Mouse (Mus musculus) effector memory CD4-positive, alpha-beta T cell, adult 5 months (primary cell): ENCODE data around the gene Wsb1. TPM values are rescaled to one million over a fixed set of nuclear protein-coding genes. Genes with fewer than 3 reads are reported as not detected.

Experiments used
- polyA plus RNA-seq: library from polyadenylated mRNA; unstranded; fragments of 100-300 nt; shearing (Covaris generic); gene quantifications from one replicate; pipeline ENCODE4 v1.2.1, GENCODE M21; 2017

Gene Wsb1
- 377 TPM for polyA plus RNA-seq

DNA sequence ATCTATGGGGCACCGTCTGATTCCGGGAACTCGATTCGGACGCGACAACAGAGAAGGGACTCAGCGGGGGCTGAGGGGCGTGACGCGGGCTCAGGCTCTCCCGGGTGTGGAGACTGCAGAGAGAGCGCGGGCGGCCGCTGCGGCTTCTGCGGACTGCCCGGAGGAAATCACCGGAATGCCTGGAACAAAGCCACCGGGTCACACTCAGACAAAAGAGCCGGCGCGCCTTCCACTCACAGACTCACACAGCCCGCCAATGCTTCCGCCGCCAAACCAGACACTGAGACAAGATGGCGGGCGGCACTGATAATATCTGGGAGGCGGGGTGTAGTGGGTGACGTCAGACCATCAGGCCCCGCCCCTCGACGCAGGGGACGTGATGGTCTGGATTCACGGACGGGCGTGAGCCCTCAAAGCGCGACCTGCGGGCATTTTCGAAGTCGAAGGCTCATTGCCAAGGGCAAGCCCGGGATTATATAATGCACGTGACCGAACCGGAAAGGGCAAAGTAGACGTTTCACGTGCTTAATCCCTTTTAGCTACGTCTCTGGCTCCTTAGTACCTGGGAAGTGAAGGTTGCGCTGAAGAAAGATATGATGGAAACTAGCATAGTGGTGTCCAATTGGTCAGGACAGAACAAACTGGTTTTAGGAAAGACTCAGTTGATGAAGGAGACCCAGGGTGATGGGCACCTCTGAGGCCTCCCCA lies at the start of gene Wsb1:
Wsb1 (minus strand) TSS at position 281 of the 708 bp plus-strand sequence.

DNA sequence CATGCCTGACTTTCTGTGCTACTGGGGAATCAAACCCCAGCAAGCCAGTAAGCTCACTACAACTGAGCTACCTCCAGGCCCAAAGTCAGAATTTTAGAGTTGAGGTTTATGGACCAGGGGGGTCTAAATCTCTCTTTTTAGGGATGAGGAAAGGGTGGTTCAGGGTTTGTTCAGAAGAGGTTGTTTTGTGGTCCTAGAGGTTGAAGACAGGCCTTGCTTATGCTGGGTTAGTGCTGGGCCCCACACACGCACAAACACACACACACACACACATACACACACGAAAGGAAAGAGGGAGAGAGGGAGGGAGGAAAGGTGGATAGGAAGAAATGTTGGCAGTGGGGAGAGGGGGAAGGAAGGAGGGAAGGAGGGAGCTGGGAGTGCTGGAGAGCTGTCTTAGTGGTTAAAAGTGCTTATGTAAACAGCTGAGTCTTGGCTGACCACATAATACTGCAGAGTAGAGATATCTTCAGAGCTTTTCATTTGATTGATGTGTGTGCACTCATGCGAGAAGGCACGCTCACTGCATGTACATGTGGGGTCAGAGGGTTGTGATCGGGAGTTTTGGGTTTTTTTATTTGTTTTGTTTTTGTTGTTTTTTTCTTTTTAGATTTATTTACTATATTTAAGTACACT lies 42.5 kb upstream of the Wsb1 start, which contains the start of gene Gm9964:
Gm9964 (minus strand) TSS at position 51 of the 636 bp plus-strand sequence.

Other genes with a start within 250 kb of the Wsb1 start
- gene Ksr1, start 108.3 kb downstream of the Wsb1 start, polyA plus RNA-seq: 20.6 TPM
- not detected for gene Gm9964, start 42.2 kb upstream of the Wsb1 start, polyA plus RNA-seq
- 3.6 TPM for gene Nf1, start 85.0 kb upstream of the Wsb1 start, polyA plus RNA-seq
- gene Omg, start 249.4 kb upstream of the Wsb1 start, polyA plus RNA-seq: not detected